Mouse (Mus musculus) MEL (cell line): Measurements from ENCODE around the gene Pparg.

Experiments
- CHD2 ChIP-seq: IDR thresholded peaks from 2 replicates; pipeline ENCODE4 v1.6.1; 2011; ENCODE audit warnings: low read length, improper control_type of control experiment
- CTCF ChIP-seq, 3 experiments: IDR thresholded peaks in 2 of 3; conservative IDR thresholded peaks in 1 of 3; 2 replicates each; pipeline ENCODE4 v1.5.1; 2011 to 2012; ENCODE audit warnings: low read length in 3 of 3, low read depth in 2 of 3, mild to moderate bottlenecking in 2 of 3, improper control_type of control experiment in 1 of 3, inconsistent platforms in 1 of 3, mixed read lengths in 1 of 3, moderate library complexity in 1 of 3; ENCODE audit not compliant: control insufficient read depth in 1 of 3, insufficient read depth in 1 of 3, poor library complexity in 1 of 3, severe bottlenecking in 1 of 3
- EP300 ChIP-seq, 2 experiments: IDR thresholded peaks; 2 replicates each; pipeline ENCODE4 v1.6.1; 2011; ENCODE audit warnings: improper control_type of control experiment in 2 of 2, low read length in 2 of 2, low read depth in 1 of 2, mild to moderate bottlenecking in 1 of 2
- HCFC1 ChIP-seq: IDR thresholded peaks from 2 replicates; pipeline ENCODE4 v1.6.1; 2012; ENCODE audit warnings: low read depth, mild to moderate bottlenecking, inconsistent platforms, low read length, improper control_type of control experiment, moderate library complexity
- MAFK ChIP-seq: IDR thresholded peaks from 2 replicates; pipeline ENCODE4 v1.6.1; 2011; ENCODE audit warnings: low read depth, mild to moderate bottlenecking, low read length, improper control_type of control experiment, borderline replicate concordance
- POLR2A ChIP-seq, 2 experiments: IDR thresholded peaks; 2 replicates each; pipeline ENCODE4 v1.6.1; 2011 to 2012; ENCODE audit warnings: low read length in 2 of 2, mild to moderate bottlenecking in 2 of 2, control low read depth in 1 of 2, improper control_type of control experiment in 1 of 2, low read depth in 1 of 2, moderate library complexity in 1 of 2; ENCODE audit not compliant: control insufficient read depth in 1 of 2, insufficient read depth in 1 of 2, poor library complexity in 1 of 2
- TAL1 ChIP-seq: IDR thresholded peaks from 2 replicates; pipeline ENCODE4 v1.6.1; 2012; ENCODE audit warnings: mild to moderate bottlenecking, inconsistent platforms, low read length, moderate library complexity, mixed read lengths
- TCF12 ChIP-seq: IDR thresholded peaks from 2 replicates; pipeline ENCODE4 v1.6.1; 2014; ENCODE audit warnings: low read depth, mild to moderate bottlenecking, inconsistent platforms, low read length, improper control_type of control experiment, moderate library complexity
- UBTF ChIP-seq: IDR thresholded peaks from 2 replicates; pipeline ENCODE4 v1.6.1; 2012; ENCODE audit warnings: low read depth, mild to moderate bottlenecking, inconsistent platforms, low read length, improper control_type of control experiment, moderate library complexity, borderline replicate concordance; ENCODE audit not compliant: insufficient read depth
- ZNF384 ChIP-seq: IDR thresholded peaks from 2 replicates; pipeline ENCODE4 v1.6.1; 2012; ENCODE audit warnings: low read depth, mild to moderate bottlenecking, inconsistent platforms, low read length, improper control_type of control experiment

DNA sequence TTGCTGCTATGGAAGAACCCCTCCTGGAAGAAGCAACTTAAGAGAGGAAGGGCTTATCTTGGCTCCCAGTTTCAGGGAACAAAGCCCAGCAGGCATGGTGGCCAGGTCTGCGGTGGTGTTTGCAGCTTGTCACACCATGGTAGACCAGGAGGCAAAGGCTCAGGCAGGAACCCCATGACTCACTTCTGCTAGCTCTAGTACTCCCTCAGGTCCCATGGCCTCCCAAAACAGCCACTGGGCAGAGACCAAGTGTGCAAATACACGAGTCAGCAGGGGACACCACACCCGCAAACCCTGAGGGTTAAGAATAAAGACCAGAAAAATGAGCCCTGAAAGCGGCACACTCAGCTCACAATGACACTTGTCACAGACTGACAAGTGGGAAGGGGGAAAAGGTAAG lies 175.4 kb downstream of the Pparg start:
- TF ChIP-seq TAL1 (no peak), UBTF (no peak), POLR2A (IDR thresholded peaks at IDR 0.05; ENCODE audit: control insufficient read depth in 1 of 2, insufficient read depth in 1 of 2, low read depth in 1 of 2, low read length in 2 of 2, poor library complexity in 1 of 2) (no peak), EP300 (IDR thresholded peaks at IDR 0.05; ENCODE audit: low read depth in 1 of 2, low read length in 2 of 2) (no peak), MAFK (no peak), CTCF (IDR thresholded peaks at IDR 0.05 in 2 of 3, conservative IDR thresholded peaks at IDR 0.05 in 1 of 3; ENCODE audit: control insufficient read depth in 1 of 3, insufficient read depth in 1 of 3, low read depth in 2 of 3, low read length in 3 of 3, poor library complexity in 1 of 3, severe bottlenecking in 1 of 3) (no peak), TCF12 (no peak), HCFC1 (no peak), CHD2 (no peak), ZNF384 (no peak)
